Mouse (Mus musculus): ENCODE results near the gene Hsd17b13. TPM values are rescaled to one million over a fixed set of nuclear protein-coding genes. Genes with fewer than 3 reads are reported as not detected.
"Not testable (repeated sequence)": the region's sequence is repeated elsewhere in the genome, so short reads cannot be mapped to it uniquely, and the experiment has no call there.

Gene Hsd17b13
- 5.7 and 6.0 TPM in 2 replicates for polyA plus RNA-seq (2012; rRNA removed)

DNA sequence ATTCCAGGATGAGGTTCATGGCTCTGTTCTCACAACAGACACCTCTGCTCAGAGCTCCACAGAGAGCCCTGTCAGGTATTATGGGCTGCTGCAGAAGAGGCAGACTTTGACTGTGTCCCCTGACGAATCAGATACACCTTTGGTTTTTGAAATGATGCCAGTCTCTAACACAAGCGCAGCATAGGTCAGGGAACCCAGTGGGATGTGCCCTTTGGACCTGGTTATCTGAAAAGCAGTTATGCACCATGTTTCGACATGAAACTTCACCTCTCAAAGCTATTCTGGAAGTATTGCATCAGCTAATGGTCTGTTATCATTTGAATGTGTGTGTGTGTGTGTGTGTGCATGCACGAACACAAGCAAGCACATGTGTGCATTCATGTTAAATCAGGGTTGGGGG lies at the start of gene Hsd17b13:
Gene Hsd17b13 (minus strand): TSS at position 114 of the 400 bp plus-strand sequence.
- Histone ChIP-seq H3K4me1 (ENCODE audit: control insufficient read depth, insufficient read depth, insufficient read length, low read length) (peaks cover 10% of the 10 kb centered on the region; the same call in 1 of the 2 replicates), H3K27ac (ENCODE audit: insufficient read depth, low read depth, low read length) (peak within 1 kb of the TSS; percentile 25; the same call in 1 of the 2 replicates), H3K36me3 (ENCODE audit: control insufficient read depth, insufficient read depth, low read length) (no peaks in the 10 kb centered on the region), H3K4me3 (ENCODE audit: low read depth, low read length) (peak within 1 kb of the TSS; percentile 34; the same call in 1 of the 2 replicates), H3K27me3 (ENCODE audit: control insufficient read depth, insufficient read depth, low read length) (no peaks in the 10 kb centered on the region)
- WGBS = 26% methylated on average over 4 of the region's 4 CpGs
- TF ChIP-seq POLR2A (IDR thresholded peaks at IDR 0.05; ENCODE audit: low read depth, low read length) (no peak; the same call in 1 of the 2 replicates), CTCF (IDR thresholded peaks at IDR 0.05; ENCODE audit: extremely low read depth, insufficient read length, insufficient replicate concordance, low read depth, low read length) (no peak)

DNA sequence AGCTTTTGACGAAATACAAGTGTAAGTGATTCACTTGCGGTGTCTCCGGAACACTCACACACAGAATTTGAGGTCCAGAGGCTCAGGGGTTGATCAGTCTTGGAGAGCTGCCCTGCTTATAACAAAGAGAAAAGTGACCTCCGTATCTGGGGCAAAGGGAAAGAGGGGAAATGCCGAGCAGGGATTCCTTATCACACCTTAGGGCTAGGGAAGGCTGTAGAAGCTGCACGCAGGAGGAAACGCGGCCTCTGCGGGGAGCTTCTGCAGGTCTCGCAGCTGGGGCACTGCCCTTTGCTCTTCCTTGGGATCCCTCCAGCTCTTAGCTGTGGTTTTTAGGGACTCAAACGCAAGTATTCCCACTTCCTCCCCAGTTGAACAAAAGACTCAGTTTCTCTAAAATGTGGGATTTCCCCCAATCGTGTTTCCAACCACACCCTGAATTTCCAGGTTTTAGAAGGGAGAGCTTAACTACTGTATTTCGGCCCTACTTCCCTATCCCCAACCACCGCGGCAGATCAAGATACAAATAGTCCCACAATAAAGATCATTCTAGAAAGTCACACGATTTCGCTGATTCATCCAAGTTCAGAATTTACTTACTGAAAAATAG lies 48.1 kb upstream of the Hsd17b13 start:
- Histone ChIP-seq H3K4me1 (ENCODE audit: control insufficient read depth, insufficient read depth, insufficient read length, low read length) (peaks cover 22% of the 10 kb centered on the region; the same call in 1 of the 2 replicates), H3K27ac (ENCODE audit: insufficient read depth, low read depth, low read length) (peak overlapping the region; percentile 80), H3K27me3 (ENCODE audit: control insufficient read depth, insufficient read depth, low read length) (no peaks in the 10 kb centered on the region), H3K4me3 (ENCODE audit: low read depth, low read length) (peak overlapping the region; percentile 10), H3K36me3 (ENCODE audit: control insufficient read depth, insufficient read depth, low read length) (no peaks in the 10 kb centered on the region)
- WGBS = 16% methylated on average over 17 of the region's 17 CpGs
- TF ChIP-seq CTCF (IDR thresholded peaks at IDR 0.05; ENCODE audit: extremely low read depth, insufficient read length, insufficient replicate concordance, low read depth, low read length) (no peak), POLR2A (IDR thresholded peaks at IDR 0.05; ENCODE audit: low read depth, low read length) (no peak)

DNA sequence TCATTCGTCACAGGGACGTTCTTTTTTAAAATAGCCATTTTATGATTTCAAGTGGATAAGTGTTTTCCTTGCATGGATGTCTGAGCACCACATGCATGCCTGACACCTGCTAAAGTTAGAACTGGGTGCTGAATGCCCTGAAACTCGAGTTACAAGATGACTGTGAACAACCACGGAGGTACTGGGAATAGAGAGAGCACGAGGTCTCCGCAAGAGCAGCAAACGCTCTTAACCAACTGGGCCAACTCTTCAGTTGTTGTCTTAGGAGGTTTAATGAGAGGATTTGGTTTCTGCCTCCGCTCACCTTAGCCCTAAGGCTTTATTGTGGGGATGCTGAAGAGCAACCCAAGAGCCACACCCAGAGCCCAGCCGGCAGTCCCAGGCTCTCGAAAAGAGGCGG lies 47.6 kb upstream of the Hsd17b13 start:
- H3K4me1 ChIP-seq (ENCODE audit: control insufficient read depth, insufficient read depth, insufficient read length, low read length) = peaks cover 22% of the 10 kb centered on the region; the same call in 1 of the 2 replicates
- H3K4me3 ChIP-seq (ENCODE audit: low read depth, low read length) = peak overlapping the region; percentile 10; the same call in 1 of the 2 replicates
- TF ChIP-seq POLR2A (IDR thresholded peaks at IDR 0.05; ENCODE audit: low read depth, low read length) = no peak
- no peak for TF ChIP-seq CTCF (IDR thresholded peaks at IDR 0.05; ENCODE audit: extremely low read depth, insufficient read length, insufficient replicate concordance, low read depth, low read length)
- no peaks in the 10 kb centered on the region for H3K27me3 ChIP-seq (ENCODE audit: control insufficient read depth, insufficient read depth, low read length)
- peak overlapping the region; percentile 80 for H3K27ac ChIP-seq (ENCODE audit: insufficient read depth, low read depth, low read length)
- no peaks in the 10 kb centered on the region for H3K36me3 ChIP-seq (ENCODE audit: control insufficient read depth, insufficient read depth, low read length)
- 55% methylated on average over 11 of the region's 11 CpGs for WGBS

DNA sequence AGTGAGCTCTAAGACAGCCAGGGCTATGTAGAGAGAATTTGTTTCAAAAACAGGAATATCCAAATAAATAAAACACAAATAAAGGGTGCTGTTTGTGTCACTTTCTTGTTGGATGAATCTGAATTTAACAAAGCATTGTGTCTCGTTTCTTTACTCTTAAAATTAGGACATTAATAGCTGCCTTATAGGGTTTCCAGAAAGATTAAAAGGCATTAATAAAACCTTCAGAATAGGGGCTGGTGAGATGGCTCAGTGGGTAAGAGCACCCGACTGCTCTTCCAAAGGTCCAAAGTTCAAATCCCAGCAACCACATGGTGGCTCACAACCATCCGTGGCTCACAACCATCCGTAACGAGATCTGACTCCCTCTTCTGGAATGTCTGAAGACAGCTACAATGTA lies 47.0 kb upstream of the Hsd17b13 start:
- peaks cover 24% of the 10 kb centered on the region for H3K4me1 ChIP-seq (ENCODE audit: control insufficient read depth, insufficient read depth, insufficient read length, low read length)
- H3K36me3 ChIP-seq (ENCODE audit: control insufficient read depth, insufficient read depth, low read length); H3K4me3 ChIP-seq (ENCODE audit: low read depth, low read length); H3K27me3 ChIP-seq (ENCODE audit: control insufficient read depth, insufficient read depth, low read length): not testable (repeated sequence)
- 43% methylated on average over 5 of the region's 5 CpGs for WGBS
- peak overlapping the region; percentile 63; the same call in 1 of the 2 replicates for H3K27ac ChIP-seq (ENCODE audit: insufficient read depth, low read depth, low read length)

DNA sequence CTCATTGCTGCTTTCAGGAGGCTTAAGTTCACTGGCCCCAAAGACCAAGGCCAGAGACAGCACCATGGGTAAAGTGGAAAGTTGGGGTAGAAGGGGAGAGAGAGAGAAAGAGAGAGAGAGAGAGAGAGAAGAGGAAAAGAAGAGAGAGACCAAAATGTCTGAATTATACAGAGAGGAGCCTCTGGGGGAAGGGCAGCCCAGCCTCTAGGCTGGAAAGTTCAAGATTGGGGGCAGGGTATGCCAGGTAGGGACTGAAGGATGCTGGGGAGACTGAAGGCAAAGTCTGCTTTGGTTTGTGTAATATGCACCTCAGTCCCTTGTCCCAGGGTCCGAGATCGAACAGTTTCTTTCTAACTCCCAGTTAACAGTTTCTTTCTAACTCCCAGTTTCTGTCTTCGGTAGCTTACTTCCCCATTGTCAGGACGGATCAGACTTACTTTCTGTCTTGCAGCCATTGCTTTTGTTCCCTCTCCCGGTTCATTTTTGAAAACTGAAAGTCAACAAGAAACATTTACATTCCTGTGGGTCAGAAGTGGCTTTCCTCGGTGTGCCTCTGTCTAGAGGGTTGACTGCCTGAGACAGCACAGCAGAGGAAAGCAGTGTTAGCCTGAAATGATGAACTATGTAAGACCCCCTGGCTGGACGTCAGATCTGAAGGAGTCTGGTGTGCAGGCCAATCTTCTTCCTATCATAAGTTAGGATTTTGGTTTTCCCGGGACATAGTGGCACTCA lies 46.2 kb upstream of the Hsd17b13 start:
- no peak overlapping the region for H3K4me3 ChIP-seq (ENCODE audit: low read depth, low read length)
- TF ChIP-seq CTCF (IDR thresholded peaks at IDR 0.05; ENCODE audit: extremely low read depth, insufficient read length, insufficient replicate concordance, low read depth, low read length) (no peak), POLR2A (IDR thresholded peaks at IDR 0.05; ENCODE audit: low read depth, low read length) (no peak)
- peaks cover under 1% of the 10 kb centered on the region; the same call in 1 of the 2 replicates for H3K36me3 ChIP-seq (ENCODE audit: control insufficient read depth, insufficient read depth, low read length)
- 34% methylated on average over 8 of the region's 8 CpGs for WGBS
- H3K4me1 ChIP-seq (ENCODE audit: control insufficient read depth, insufficient read depth, insufficient read length, low read length) = peaks cover 27% of the 10 kb centered on the region
- peak overlapping the region; percentile 63 for H3K27ac ChIP-seq (ENCODE audit: insufficient read depth, low read depth, low read length)
- H3K27me3 ChIP-seq (ENCODE audit: control insufficient read depth, insufficient read depth, low read length) = no peaks in the 10 kb centered on the region

DNA sequence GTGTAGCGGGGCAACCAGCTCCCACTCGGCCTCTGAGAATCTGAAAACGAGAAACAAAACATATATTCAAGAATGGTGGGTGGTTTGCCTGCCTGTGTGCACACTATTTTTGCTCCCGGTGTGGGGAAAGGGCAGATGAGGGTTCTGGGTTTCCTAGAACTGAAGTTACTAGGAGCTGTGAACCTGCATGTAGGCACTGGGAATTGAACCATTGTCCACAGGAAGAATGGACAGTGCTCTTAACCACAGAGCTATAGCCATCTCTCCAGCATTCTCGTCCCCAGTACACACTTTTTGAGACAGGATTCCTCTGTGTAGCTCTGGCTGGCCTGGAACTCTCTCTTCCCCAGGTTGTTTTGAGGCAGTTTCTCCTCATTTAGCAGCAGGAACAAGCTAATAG lies 45.3 kb upstream of the Hsd17b13 start:
- H3K4me3 ChIP-seq (ENCODE audit: low read depth, low read length) = no peak overlapping the region

More for the DNA sequence above, 45.3 kb upstream of the Hsd17b13 start:
- Histone ChIP-seq H3K36me3 (ENCODE audit: control insufficient read depth, insufficient read depth, low read length) (peaks cover 8% of the 10 kb centered on the region), H3K4me1 (ENCODE audit: control insufficient read depth, insufficient read depth, insufficient read length, low read length) (peaks cover 27% of the 10 kb centered on the region), H3K27me3 (ENCODE audit: control insufficient read depth, insufficient read depth, low read length) (no peaks in the 10 kb centered on the region), H3K27ac (ENCODE audit: insufficient read depth, low read depth, low read length) (peak overlapping the region; percentile 96)
- TF ChIP-seq CTCF (IDR thresholded peaks at IDR 0.05; ENCODE audit: extremely low read depth, insufficient read length, insufficient replicate concordance, low read depth, low read length) (no peak), POLR2A (IDR thresholded peaks at IDR 0.05; ENCODE audit: low read depth, low read length) (no peak)
- 46% methylated on average over 5 of the region's 5 CpGs for WGBS

All from small intestine, adult 2 months (tissue).